Mouse (Mus musculus): Measurements from ENCODE around the gene Filip1l. TPM values are rescaled to one million over a fixed set of nuclear protein-coding genes. Genes with fewer than 3 reads are reported as not detected.
A peak's percentile ranks its signal among the peaks of the same experiment; 100 is the strongest.

Gene Filip1l
- polyA plus RNA-seq, 1 experiment, result 13.8 TPM

DNA sequence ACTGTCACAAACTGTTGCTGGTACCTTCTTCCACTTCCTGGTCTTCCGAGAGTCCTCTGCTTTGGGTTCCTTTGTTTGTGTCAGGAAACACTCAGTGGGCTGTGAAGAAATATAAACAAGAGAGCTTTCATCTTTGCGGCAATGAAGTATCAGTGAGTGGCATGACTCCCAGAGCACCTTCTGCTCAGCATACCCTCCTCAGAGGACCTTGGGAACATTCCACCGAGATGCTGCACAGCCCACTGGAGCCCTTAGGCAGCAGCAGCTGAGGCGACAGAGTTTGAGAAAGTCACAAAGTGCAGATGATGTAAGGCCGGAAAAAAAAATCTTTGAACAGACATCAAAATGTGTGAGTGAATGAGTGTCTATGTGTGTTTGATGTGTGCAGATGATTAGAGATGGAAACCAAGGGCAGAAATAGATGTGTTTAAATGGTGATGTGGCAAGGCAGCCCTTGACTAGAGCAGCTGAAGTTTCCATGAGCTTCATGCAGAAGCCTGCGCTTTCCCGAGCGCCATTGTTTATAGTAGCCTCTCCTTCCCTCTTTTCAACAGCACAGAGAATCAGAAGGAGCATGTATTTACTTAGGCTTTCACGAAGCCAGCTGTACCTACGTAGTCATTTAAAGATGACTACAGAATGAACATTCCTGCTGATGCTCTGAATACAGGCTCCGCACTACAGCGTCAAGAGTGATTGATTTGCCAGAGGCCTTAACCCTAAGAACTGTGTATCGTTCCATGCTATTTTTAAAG lies 34.8 kb upstream of the Filip1l start:
- TF ChIP-seq CTCF (IDR thresholded peaks at IDR 0.05; ENCODE audit: control insufficient read depth, insufficient read depth, low read length) (no peak), POLR2A (IDR thresholded peaks at IDR 0.05; ENCODE audit: borderline replicate concordance, control insufficient read depth, low read depth, low read length) (no peak)
- no peak overlapping the region for H3K27ac ChIP-seq (ENCODE audit: control insufficient read depth, insufficient read depth, low read depth, low read length, poor library complexity)
- WGBS, result 86% methylated on average over 13 of the region's 13 CpGs

DNA sequence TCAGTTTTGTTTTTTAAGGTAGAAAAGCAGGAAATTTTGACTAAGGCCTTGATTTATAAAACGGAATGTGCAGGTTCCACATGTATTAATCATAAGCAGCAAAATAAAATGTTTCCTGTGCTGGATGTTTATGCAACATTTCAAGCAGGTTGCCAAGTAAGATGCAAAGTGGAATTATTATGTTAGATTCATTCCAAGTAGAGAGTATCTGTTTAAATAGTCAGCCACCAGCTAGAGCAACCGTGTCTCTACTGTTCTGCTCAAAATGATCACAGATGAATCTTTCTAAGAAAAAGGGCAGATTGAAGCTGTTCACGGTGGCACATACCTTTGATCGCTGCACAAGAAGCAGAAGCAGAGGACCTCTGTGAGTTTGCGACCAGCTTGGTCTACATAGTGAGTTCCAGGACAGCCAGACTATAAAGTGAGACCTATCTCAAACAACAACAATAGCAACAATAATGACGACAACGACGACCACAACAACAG lies 34.2 kb upstream of the Filip1l start:
- 88% methylated on average over 8 of the region's 8 CpGs for WGBS

More for the DNA sequence above, 34.8 kb upstream of the Filip1l start:
- Histone ChIP-seq H3K4me1 (ENCODE audit: control insufficient read depth, insufficient read depth, low read length) (no peaks in the 10 kb centered on the region), H3K4me3 (replicated peaks; ENCODE audit: control insufficient read depth, low read depth, low read length) (no peak overlapping the region)

DNA sequence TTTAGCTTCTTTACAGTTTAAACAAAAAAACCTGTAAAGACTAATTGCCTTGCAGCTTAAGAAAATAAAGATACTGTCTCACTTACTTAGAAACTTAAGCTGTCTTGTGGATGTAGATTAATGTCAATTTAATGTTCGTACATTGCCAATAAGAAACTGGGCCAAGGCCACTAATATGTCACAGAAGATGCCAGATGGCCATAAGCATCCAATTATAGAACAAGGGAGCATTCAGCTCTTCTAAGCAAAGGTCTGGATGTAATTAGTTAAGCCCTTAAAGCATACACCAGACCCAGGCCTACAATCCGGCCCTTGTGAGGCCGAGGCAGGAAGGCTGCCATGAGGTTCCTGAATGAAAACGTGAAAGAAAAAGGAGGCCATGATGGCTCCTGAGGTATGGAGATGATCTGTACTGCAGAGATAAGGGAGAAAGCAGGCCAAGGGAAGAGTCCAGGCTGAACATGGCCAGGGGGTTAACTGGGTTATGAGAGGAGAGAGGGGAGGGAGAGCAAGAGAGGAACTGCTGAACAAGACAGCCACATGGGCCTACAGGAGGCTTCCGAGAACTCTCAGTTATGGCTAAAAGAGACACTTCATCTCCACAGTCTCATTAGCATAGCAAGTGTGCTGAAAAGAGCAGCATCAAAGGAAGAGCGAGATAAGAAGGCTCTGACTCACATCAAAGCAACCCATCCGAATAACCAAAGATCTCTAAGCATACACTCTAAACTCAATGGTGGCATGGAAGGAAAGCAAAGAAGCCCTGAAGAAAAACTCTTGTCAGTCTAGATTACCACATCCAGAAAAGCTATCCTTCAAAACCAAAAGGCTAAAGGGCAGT lies 33.4 kb upstream of the Filip1l start:
- WGBS, result 84% methylated on average over 7 of the region's 7 CpGs
- Histone ChIP-seq H3K4me3 (replicated peaks; ENCODE audit: control insufficient read depth, low read depth, low read length) (no peak overlapping the region), H3K4me1 (ENCODE audit: control insufficient read depth, insufficient read depth, low read length) (no peaks in the 10 kb centered on the region), H3K27ac (ENCODE audit: control insufficient read depth, insufficient read depth, low read depth, low read length, poor library complexity) (no peak overlapping the region)
- TF ChIP-seq CTCF (IDR thresholded peaks at IDR 0.05; ENCODE audit: control insufficient read depth, insufficient read depth, low read length) (no peak), POLR2A (IDR thresholded peaks at IDR 0.05; ENCODE audit: borderline replicate concordance, control insufficient read depth, low read depth, low read length) (no peak)

More for the DNA sequence above, 34.2 kb upstream of the Filip1l start:
- Histone ChIP-seq H3K4me1 (ENCODE audit: control insufficient read depth, insufficient read depth, low read length) (no peaks in the 10 kb centered on the region), H3K27ac (ENCODE audit: control insufficient read depth, insufficient read depth, low read depth, low read length, poor library complexity) (no peak overlapping the region), H3K4me3 (replicated peaks; ENCODE audit: control insufficient read depth, low read depth, low read length) (no peak overlapping the region)
- TF ChIP-seq CTCF (IDR thresholded peaks at IDR 0.05; ENCODE audit: control insufficient read depth, insufficient read depth, low read length) (no peak), POLR2A (IDR thresholded peaks at IDR 0.05; ENCODE audit: borderline replicate concordance, control insufficient read depth, low read depth, low read length) (no peak)

DNA sequence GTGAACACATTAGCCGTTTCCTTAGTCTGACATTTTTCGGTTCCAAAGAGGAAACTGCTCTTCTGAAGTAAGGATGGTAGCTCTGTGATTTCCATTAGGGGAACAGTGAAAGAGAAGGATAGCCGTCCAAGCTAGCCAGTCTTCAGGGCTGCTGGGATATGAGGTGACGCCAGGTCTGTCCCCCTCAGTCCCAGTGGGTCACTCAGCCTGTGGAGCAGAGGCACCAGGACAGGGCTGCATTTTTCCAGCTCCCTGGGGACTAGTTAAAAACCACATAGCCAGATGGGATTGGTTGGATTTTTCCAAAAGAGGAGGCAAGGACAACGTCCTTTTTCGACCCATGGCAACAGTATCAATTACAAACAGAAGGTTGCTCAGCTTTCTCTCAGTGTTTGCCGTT lies 25.9 kb upstream of the Filip1l start:
- 80% methylated on average over 7 of the region's 7 CpGs for WGBS
- no peak overlapping the region for H3K4me3 ChIP-seq (replicated peaks; ENCODE audit: control insufficient read depth, low read depth, low read length)
- no peaks in the 10 kb centered on the region for H3K4me1 ChIP-seq (ENCODE audit: control insufficient read depth, insufficient read depth, low read length)
- no peak for TF ChIP-seq POLR2A (IDR thresholded peaks at IDR 0.05; ENCODE audit: borderline replicate concordance, control insufficient read depth, low read depth, low read length)
- TF ChIP-seq CTCF (IDR thresholded peaks at IDR 0.05; ENCODE audit: control insufficient read depth, insufficient read depth, low read length), result no peak
- H3K27ac ChIP-seq (ENCODE audit: control insufficient read depth, insufficient read depth, low read depth, low read length, poor library complexity), result no peak overlapping the region

DNA sequence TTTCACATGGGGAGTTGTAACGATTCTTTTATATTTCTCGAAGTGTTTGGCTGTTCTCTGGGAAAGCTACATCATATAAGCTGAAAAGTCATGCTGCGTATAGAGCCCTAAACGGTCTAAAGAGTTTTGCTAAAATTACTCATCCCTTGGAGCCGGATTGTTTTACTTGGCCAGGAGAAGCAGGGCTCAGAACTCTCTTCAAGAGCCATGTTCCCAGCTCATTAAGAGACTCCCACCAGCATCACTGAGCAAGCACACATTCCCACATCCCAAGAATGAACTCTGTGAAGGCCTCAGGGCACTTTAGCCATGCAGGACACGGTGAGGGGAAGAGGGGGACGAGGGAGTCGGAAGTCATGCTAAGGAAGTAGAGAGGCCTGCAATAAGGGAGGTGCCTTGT lies 23.9 kb upstream of the Filip1l start:
- Histone ChIP-seq H3K4me3 (replicated peaks; ENCODE audit: control insufficient read depth, low read depth, low read length) (no peak overlapping the region), H3K4me1 (ENCODE audit: control insufficient read depth, insufficient read depth, low read length) (no peaks in the 10 kb centered on the region), H3K27ac (ENCODE audit: control insufficient read depth, insufficient read depth, low read depth, low read length, poor library complexity) (no peak overlapping the region)
- TF ChIP-seq POLR2A (IDR thresholded peaks at IDR 0.05; ENCODE audit: borderline replicate concordance, control insufficient read depth, low read depth, low read length) (no peak), CTCF (IDR thresholded peaks at IDR 0.05; ENCODE audit: control insufficient read depth, insufficient read depth, low read length) (no peak)
- WGBS, result 44% methylated on average over 8 of the region's 8 CpGs

DNA sequence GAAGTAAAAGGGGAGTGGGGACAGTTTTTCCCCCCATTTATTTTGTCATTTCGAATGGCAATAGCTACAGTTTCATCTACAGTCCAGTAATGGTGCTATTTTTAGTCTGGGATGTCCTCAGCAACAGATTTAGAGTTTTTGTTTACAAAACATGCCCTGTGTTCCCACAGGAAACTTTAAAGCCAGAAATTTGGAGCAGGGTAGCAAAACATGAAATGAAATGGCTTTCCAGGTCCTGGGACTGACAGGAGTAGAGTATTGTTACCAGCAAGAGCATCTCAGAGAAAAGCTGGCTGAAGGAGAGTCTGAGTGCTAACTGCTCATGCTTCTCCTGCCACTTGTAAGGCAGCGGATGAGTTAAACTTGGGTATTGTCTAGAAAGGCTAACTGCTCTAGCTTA lies 22.8 kb upstream of the Filip1l start:
- Histone ChIP-seq H3K4me3 (replicated peaks; ENCODE audit: control insufficient read depth, low read depth, low read length) (no peak overlapping the region), H3K27ac (ENCODE audit: control insufficient read depth, insufficient read depth, low read depth, low read length, poor library complexity) (no peak overlapping the region), H3K4me1 (ENCODE audit: control insufficient read depth, insufficient read depth, low read length) (no peaks in the 10 kb centered on the region)
- TF ChIP-seq CTCF (IDR thresholded peaks at IDR 0.05; ENCODE audit: control insufficient read depth, insufficient read depth, low read length) (no peak), POLR2A (IDR thresholded peaks at IDR 0.05; ENCODE audit: borderline replicate concordance, control insufficient read depth, low read depth, low read length) (no peak)
- 80% methylated on average over 2 of the region's 2 CpGs for WGBS

DNA sequence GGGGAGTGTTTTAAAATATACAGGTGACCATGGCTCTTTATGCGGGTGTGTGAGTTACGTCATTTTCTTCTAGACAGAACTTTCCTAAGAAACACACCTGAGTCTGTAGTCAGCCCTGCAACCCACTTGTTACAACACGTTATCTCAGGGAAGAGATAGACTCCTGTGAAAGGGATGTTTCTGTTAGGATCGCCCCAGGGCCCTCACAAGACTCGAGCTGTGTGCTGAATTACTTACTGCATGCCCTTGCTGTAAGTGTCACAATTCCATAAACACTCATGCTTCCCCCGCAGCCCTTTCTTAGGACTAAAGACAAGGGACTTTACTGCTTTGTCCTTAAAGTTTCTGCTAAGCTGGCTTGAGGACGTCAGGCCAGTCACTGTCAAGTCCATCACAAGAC lies 20.6 kb upstream of the Filip1l start:
- WGBS, result 74% methylated on average over 7 of the region's 7 CpGs
- no peak overlapping the region for H3K4me3 ChIP-seq (replicated peaks; ENCODE audit: control insufficient read depth, low read depth, low read length)
- TF ChIP-seq CTCF (IDR thresholded peaks at IDR 0.05; ENCODE audit: control insufficient read depth, insufficient read depth, low read length) (no peak), POLR2A (IDR thresholded peaks at IDR 0.05; ENCODE audit: borderline replicate concordance, control insufficient read depth, low read depth, low read length) (no peak)
- no peak overlapping the region for H3K27ac ChIP-seq (ENCODE audit: control insufficient read depth, insufficient read depth, low read depth, low read length, poor library complexity)
- no peaks in the 10 kb centered on the region for H3K4me1 ChIP-seq (ENCODE audit: control insufficient read depth, insufficient read depth, low read length)

DNA sequence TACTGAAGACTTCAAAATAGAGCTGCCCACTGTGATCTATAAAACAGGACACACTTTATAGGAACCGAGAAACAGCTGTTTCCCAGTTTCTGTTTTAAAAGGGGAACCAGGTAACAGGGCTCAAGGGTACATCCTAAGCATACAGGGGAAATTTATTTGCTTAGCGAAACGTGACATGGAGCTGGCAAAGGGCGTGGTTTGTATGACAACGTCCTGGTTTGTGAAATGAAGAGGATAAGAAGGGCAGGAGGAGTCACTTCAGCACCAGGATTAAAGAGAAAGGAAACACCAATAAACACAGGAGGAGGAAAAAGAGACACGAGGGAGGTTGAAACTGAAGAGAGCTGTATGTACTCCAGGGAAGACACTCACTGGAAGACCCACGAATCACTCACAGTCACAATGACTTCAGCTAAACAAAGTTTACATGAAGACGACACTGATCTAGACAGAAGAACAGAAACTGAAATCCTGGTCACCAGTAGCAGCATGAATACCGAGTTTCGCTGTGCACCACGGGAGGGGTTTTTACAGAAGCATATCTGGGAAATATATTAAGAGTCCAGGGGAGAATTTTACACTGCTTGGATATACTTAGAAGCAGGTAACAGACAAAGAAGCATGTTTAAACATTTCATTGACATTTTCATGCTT lies 16.0 kb upstream of the Filip1l start:
- WGBS, result 7% methylated on average over 11 of the region's 11 CpGs
- TF ChIP-seq POLR2A (IDR thresholded peaks at IDR 0.05; ENCODE audit: borderline replicate concordance, control insufficient read depth, low read depth, low read length), result no peak
- peaks cover 4% of the 10 kb centered on the region; the same call in 1 of the 2 replicates for H3K4me1 ChIP-seq (ENCODE audit: control insufficient read depth, insufficient read depth, low read length)
- H3K27ac ChIP-seq (ENCODE audit: control insufficient read depth, insufficient read depth, low read depth, low read length, poor library complexity), result peak overlapping the region; percentile 77; the same call in 1 of the 2 replicates
- H3K4me3 ChIP-seq (replicated peaks; ENCODE audit: control insufficient read depth, low read depth, low read length), result peak overlapping the region; percentile 42
